Mouse (Mus musculus) hindbrain, embryonic 15.5 days (tissue): ENCODE measurements around the gene Ttc8. TPM values are rescaled to one million over a fixed set of nuclear protein-coding genes. Genes with fewer than 3 reads are reported as not detected.

Experiments used
- ATAC-seq: fragments of 200-750 bp; cut with Nextera tagmentation; 2 replicates; pipeline ENCODE4 v1.8.0; 2017; ENCODE audit warnings: low read depth, moderate number of reproducible peaks, moderate TSS enrichment; ENCODE audit not compliant: low FRiP score
- H3K27ac ChIP-seq: fragments of 300-500 bp; sonication (generic); replicated peaks from 2 replicates; pipeline ENCODE4 v1.5.1; 2015; ENCODE audit warnings: mild to moderate bottlenecking, inconsistent platforms
- H3K27me3 ChIP-seq: fragments of 300-500 bp; sonication (generic); 2 replicates; pipeline ENCODE4 v1.6.1; 2015; ENCODE audit warnings: control low read depth, inconsistent platforms
- H3K36me3 ChIP-seq: fragments of 300-500 bp; sonication (generic); 2 replicates; pipeline ENCODE4 v1.6.1; 2015; ENCODE audit warnings: control low read depth, inconsistent platforms
- H3K4me1 ChIP-seq: fragments of 300-500 bp; sonication (generic); replicated peaks from 2 replicates; pipeline ENCODE4 v1.6.1; 2015; ENCODE audit warnings: control low read depth, inconsistent platforms
- H3K4me2 ChIP-seq: fragments of 300-500 bp; sonication (generic); 2 replicates; pipeline ENCODE4 v1.6.1; 2015; ENCODE audit warnings: moderate library complexity, mild to moderate bottlenecking, inconsistent platforms
- H3K4me3 ChIP-seq: fragments of 300-500 bp; sonication (generic); 2 replicates; pipeline ENCODE4 v1.5.1; 2015; ENCODE audit warnings: mild to moderate bottlenecking, inconsistent platforms
- H3K9ac ChIP-seq: fragments of 300-500 bp; sonication (generic); 2 replicates; pipeline ENCODE4 v1.6.1; 2015; ENCODE audit warnings: inconsistent platforms
- H3K9me3 ChIP-seq: fragments of 300-500 bp; sonication (generic); 2 replicates; pipeline ENCODE4 v1.6.1; 2016; ENCODE audit warnings: control low read depth, inconsistent platforms
- WGBS: fragments of 180-500 bp; shearing (Covaris S2); methylation state at CpG from one replicate; pipeline ENCODE4 v1.1.7; 2015; 5-methylcytosine and 5-hydroxymethylcytosine counted together
- polyA plus RNA-seq: library from polyadenylated mRNA; unstranded; fragments of >200 nt; fragmentation: Nextera tagmentation; extraction: Ambion mirVana; gene quantifications from 2 replicates; pipeline ENCODE4 v1.2.1, GENCODE M21; 2015

Ttc8 gene
- polyA plus RNA-seq, 1 experiment from 2014 or later = 32.5 TPM

- Histone ChIP-seq H3K9me3 (no peaks in the 10 kb centered on the region), H3K27ac (no peak overlapping the region), H3K4me2 (no peak overlapping the region), H3K36me3 (no peaks in the 10 kb centered on the region), H3K4me3 (no peak overlapping the region), H3K4me1 (peaks cover 5% of the 10 kb centered on the region), H3K9ac (no peak overlapping the region), H3K27me3 (no peaks in the 10 kb centered on the region)
- ATAC-seq = no peak
- 98% methylated on average over 2 of the region's 2 CpGs for WGBS
Observed at GRCm38 (mm10) chr12:99004752-99005151, 84.4 kb downstream of the Ttc8 start.

- no peaks in the 10 kb centered on the region for H3K9me3 ChIP-seq
- H3K4me1 ChIP-seq = peaks cover 29% of the 10 kb centered on the region
- no peak overlapping the region for H3K4me3 ChIP-seq
- no peaks in the 10 kb centered on the region for H3K27me3 ChIP-seq
- no peak overlapping the region for H3K4me2 ChIP-seq
- no peak overlapping the region for H3K9ac ChIP-seq
- H3K36me3 ChIP-seq = no peaks in the 10 kb centered on the region
- WGBS = 79% methylated on average over 1 of the region's 1 CpGs
- no peak overlapping the region for H3K27ac ChIP-seq
- no peak for ATAC-seq
Observed at GRCm38 (mm10) chr12:99008786-99009185, 88.4 kb downstream of the Ttc8 start.

GRCm38 (mm10) chr12:99009430-99009829 lies 89.1 kb downstream of the Ttc8 start:
- no peak overlapping the region for H3K27ac ChIP-seq

GRCm38 (mm10) chr12:99010044-99010443 lies 89.7 kb downstream of the Ttc8 start:
- no peak for ATAC-seq
- WGBS = 70% methylated on average over 6 of the region's 6 CpGs
- Histone ChIP-seq H3K9me3 (no peaks in the 10 kb centered on the region), H3K4me1 (peaks cover 29% of the 10 kb centered on the region), H3K9ac (no peak overlapping the region), H3K36me3 (no peaks in the 10 kb centered on the region), H3K4me2 (no peak overlapping the region), H3K27ac (no peak overlapping the region), H3K4me3 (no peak overlapping the region), H3K27me3 (no peaks in the 10 kb centered on the region)

More at GRCm38 (mm10) chr12:99009430-99009829, 89.1 kb downstream of the Ttc8 start:
- ATAC-seq = no peak
- Histone ChIP-seq H3K9me3 (no peaks in the 10 kb centered on the region), H3K4me3 (no peak overlapping the region), H3K36me3 (no peaks in the 10 kb centered on the region), H3K9ac (no peak overlapping the region), H3K4me2 (no peak overlapping the region), H3K4me1 (peaks cover 29% of the 10 kb centered on the region), H3K27me3 (no peaks in the 10 kb centered on the region)
- WGBS = 17% methylated on average over 4 of the region's 4 CpGs

GRCm38 (mm10) chr12:99011161-99011861 lies 90.9 kb downstream of the Ttc8 start:
- Histone ChIP-seq H3K27ac (peak overlapping the region; percentile 67), H3K27me3 (no peaks in the 10 kb centered on the region), H3K4me2 (peak overlapping the region; percentile 44), H3K36me3 (no peaks in the 10 kb centered on the region), H3K9ac (0 out of 2 replicates have a peak overlapping the region, but pooled peaks have one; percentile 16), H3K4me3 (0 out of 2 replicates have a peak overlapping the region, but pooled peaks have one; percentile 0), H3K4me1 (peaks cover 29% of the 10 kb centered on the region), H3K9me3 (no peaks in the 10 kb centered on the region)
- WGBS = 4% methylated on average over 22 of the region's 22 CpGs
- peak; percentile 92 for ATAC-seq

- Histone ChIP-seq H3K36me3 (no peaks in the 10 kb centered on the region), H3K4me2 (no peak overlapping the region), H3K27ac (no peak overlapping the region), H3K4me1 (peaks cover 14% of the 10 kb centered on the region), H3K27me3 (no peaks in the 10 kb centered on the region), H3K9ac (no peak overlapping the region), H3K4me3 (no peak overlapping the region), H3K9me3 (no peaks in the 10 kb centered on the region)
- no peak for ATAC-seq
- WGBS = 96% methylated on average over 4 of the region's 4 CpGs
Observed at GRCm38 (mm10) chr12:99015870-99016269, 95.5 kb downstream of the Ttc8 start.

GRCm38 (mm10) chr12:99024430-99024960 lies 104.1 kb downstream of the Ttc8 start:
- Histone ChIP-seq H3K4me3 (no peak overlapping the region), H3K36me3 (no peaks in the 10 kb centered on the region), H3K4me2 (no peak overlapping the region), H3K4me1 (peaks cover 7% of the 10 kb centered on the region; the same call in 1 of the 2 replicates), H3K9me3 (no peaks in the 10 kb centered on the region), H3K27ac (no peak overlapping the region), H3K27me3 (no peaks in the 10 kb centered on the region), H3K9ac (no peak overlapping the region)
- WGBS = 46% methylated on average over 6 of the region's 6 CpGs
- no peak for ATAC-seq

GRCm38 (mm10) chr12:99026291-99026690 lies 105.9 kb downstream of the Ttc8 start:
- Histone ChIP-seq H3K4me3 (no peak overlapping the region), H3K4me2 (no peak overlapping the region), H3K4me1 (peaks cover 16% of the 10 kb centered on the region; the same call in 1 of the 2 replicates), H3K9ac (no peak overlapping the region), H3K9me3 (no peaks in the 10 kb centered on the region), H3K27me3 (no peaks in the 10 kb centered on the region), H3K36me3 (no peaks in the 10 kb centered on the region), H3K27ac (no peak overlapping the region)
- ATAC-seq = peak; percentile 48; the same call in 1 of the 2 replicates
- 68% methylated on average over 2 of the region's 2 CpGs for WGBS

- Histone ChIP-seq H3K27me3 (no peaks in the 10 kb centered on the region), H3K27ac (0 out of 2 replicates have a peak overlapping the region, but pooled peaks have one; percentile 32), H3K4me2 (no peak overlapping the region), H3K4me1 (peaks cover 16% of the 10 kb centered on the region; the same call in 1 of the 2 replicates), H3K36me3 (no peaks in the 10 kb centered on the region), H3K9me3 (no peaks in the 10 kb centered on the region), H3K9ac (no peak overlapping the region), H3K4me3 (no peak overlapping the region)
- ATAC-seq = no peak
- WGBS = 46% methylated on average over 5 of the region's 5 CpGs
Observed at GRCm38 (mm10) chr12:99028665-99029064, 108.3 kb downstream of the Ttc8 start.

- no peak for ATAC-seq
- 38% methylated on average over 1 of the region's 1 CpGs for WGBS
- H3K27ac ChIP-seq = no peak overlapping the region
Observed at GRCm38 (mm10) chr12:99030022-99030421, 109.6 kb downstream of the Ttc8 start.

More at GRCm38 (mm10) chr12:99030022-99030421, 109.6 kb downstream of the Ttc8 start:
- no peaks in the 10 kb centered on the region for H3K36me3 ChIP-seq
- H3K4me3 ChIP-seq = no peak overlapping the region
- H3K27me3 ChIP-seq = no peaks in the 10 kb centered on the region
- H3K4me1 ChIP-seq = peaks cover 16% of the 10 kb centered on the region; the same call in 1 of the 2 replicates
- no peak overlapping the region for H3K4me2 ChIP-seq
- H3K9me3 ChIP-seq = no peaks in the 10 kb centered on the region
- H3K9ac ChIP-seq = no peak overlapping the region
